Mouse (Mus musculus) adrenal gland, adult 8-10 months (tissue): ENCODE measurements at regions not wholly inside any gene's neighbourhood (a gene's known extent, or its start where the extent isn't known, plus 50 kb on each side); places are given as distances from the start of the nearest gene placed in this dataset.

Source experiments
- DNase-seq: peaks from one replicate; pipeline ENCODE4 v3.0.0; 2022

- peak; percentile 53 for DNase-seq
Measured at GRCm38 (mm10) chr14:76701911-76702708, 145.4 kb upstream of the Serp2 start.

GRCm38 (mm10) chr14:76701304-76701703 lies 144.6 kb upstream of the Serp2 start:
- no peak for DNase-seq

DNA sequence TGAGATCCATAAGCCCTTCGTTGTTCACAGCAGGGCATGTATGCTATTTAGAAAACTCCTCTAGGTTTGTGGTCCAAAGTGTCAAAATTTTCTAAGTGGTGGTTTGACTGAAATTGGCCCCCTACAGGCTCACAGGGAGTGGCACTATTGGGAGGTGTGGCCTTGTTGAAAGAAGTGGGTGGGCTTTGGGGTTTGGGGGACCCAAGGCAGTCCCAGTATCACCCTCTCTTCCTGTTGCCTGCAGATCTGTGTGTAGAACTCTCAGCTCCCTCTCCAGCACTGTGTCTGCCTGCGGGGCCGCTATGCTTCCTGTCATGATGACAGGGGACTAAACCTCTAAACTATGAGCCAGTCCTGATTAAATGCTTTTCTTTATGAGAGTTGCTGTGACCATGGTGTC lies 144.1 kb upstream of the Serp2 start:
- DNase-seq, result no peak

- no peak for DNase-seq
Measured at GRCm38 (mm10) chr14:76700190-76700589, 143.5 kb upstream of the Serp2 start.

GRCm38 (mm10) chr14:76698718-76699402 lies 142.2 kb upstream of the Serp2 start:
- peak; percentile 84 for DNase-seq

DNA sequence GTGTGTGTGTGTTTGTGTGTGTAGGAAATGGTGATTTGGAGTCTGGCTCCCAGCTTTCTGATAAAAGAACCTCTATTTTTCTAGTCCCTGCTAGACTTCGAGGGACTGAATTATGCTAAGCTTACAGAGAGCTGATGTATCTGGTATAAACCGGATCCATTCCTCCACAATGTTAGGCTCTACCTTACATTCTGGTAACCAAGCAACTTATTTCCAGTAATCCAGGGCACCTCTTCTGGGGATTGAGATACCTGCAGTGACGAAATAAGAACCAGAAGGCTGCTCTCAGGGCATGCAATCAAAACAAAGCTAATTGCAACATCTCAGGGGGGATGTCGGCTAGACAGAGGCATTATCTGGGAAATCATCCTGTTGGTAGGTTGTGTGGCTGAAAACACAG lies 140.0 kb upstream of the Serp2 start:
- no peak for DNase-seq

DNA sequence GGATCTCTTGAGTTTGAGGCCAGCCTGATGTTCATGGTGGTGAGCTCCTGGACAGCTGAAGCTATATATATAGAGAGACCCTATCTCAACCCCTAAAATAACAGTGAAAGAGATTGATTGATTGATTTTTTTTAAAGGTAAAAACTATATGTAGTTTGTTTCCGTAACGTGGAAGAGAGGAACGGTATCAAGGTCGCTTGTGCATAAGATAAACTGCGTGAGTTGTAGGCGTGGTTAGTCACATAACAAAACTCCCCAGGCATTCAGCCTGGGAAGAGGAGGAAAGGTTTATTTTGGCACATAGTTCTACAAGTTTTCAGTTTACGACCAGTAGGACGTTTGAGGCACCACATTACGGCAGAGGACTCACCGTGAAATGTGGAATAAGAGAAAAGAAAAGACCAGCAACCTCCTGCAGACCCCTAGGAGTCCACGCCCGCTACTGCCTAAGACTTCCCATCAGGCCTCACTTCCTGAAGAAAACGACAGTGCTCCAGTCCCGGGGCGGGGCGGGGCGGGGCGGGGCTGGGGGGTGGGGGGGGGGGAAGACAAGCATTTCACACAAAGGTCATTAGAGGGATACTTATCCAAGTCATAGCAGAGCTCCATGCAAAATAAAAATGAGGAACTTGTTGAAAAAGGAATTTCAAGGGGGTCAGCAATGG lies 139.1 kb upstream of the Serp2 start:
- DNase-seq, result no peak

DNA sequence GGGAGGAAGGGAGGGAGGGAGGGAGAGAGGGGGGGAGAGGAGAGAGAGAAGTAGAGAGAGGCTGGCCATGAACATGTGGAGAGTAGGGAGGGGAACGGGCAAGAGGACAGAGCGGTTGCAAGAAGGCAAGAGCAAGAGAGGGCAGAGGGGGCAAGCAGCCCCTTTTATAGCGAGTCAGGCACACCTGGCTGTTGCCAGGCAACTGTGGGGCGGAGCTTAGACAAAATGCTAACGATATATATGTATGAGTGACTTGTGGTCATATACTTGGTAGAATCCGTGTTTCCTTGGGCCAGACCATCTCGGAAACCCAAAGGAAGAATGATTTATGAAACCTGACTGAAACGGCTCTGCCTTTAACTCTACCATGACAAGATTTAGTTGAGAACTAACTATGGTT lies 138.2 kb upstream of the Serp2 start:
- DNase-seq, result no peak

DNA sequence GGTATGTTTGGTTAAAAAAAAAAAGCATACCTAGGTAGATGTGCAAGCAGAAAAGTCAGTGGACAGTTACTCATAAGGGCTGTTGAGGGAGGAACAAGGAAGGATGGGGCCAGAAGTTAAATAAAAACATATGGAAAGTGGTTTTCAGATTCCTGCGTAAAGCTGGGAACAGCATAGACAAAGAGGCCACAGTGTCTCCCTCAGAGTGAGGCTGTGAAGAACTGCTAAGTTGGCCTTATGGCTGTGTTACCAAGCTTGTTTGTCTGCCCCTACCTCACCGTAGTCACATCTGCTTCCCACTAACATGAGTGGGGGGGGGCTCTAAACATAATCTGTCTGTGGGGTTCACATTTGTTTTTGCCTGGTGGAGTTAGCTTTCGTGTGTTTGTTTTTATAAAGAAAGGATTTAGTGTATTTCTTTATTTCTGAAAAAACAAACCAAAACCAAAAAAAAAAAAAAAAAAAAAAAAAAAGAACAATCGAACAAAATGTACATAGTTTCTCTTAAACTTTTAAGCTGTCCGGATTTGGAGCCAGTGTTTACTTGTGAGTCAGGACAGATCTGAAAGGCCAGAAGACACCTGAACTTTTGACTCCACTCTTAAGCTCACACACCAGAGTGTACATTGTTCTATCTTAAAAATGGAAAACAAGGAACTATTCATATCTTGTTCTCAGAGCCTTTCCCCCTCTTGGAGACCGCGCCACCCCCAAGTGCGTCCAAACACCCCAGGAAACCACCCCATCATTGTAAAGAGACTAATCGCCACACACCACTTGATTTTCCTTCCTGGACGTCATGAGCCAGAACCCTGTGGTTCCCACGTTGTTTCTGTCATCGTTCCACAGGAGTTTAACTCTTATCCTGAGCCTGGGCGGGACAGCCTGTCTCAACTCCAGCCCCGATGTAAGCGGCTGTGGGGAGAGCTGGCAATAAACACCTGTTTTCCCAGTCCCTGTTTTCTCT lies 136.9 kb upstream of the Serp2 start:
- no peak for DNase-seq

DNA sequence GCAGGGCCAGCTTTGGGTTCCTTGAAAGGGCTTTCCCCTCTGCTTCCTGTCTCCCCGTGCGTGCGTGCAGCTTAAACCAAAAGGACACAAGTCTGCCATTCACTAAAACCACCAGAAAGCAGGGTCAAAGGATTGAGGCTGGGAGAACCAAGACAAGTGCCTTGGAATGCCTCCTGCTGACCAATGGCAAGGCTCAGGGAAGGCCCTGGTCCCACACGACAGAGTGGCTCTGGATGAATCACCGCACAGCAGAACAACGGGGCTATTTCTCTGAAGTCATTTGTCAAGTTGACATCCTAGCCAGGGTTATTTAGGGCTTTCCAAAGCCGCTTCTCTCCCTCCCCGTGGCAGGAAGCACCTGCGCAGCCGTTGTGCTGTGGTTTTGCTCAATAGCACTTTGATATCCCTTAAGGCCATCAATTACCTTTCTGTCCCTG lies 131.3 kb upstream of the Serp2 start:
- DNase-seq, result peak; percentile 81

GRCm38 (mm10) chr14:76686762-76687453 lies 130.2 kb upstream of the Serp2 start:
- DNase-seq, result no peak

GRCm38 (mm10) chr14:76685830-76686761 lies 129.4 kb upstream of the Serp2 start:
- no peak for DNase-seq

GRCm38 (mm10) chr14:76684327-76684726 lies 127.6 kb upstream of the Serp2 start:
- DNase-seq, result no peak

DNA sequence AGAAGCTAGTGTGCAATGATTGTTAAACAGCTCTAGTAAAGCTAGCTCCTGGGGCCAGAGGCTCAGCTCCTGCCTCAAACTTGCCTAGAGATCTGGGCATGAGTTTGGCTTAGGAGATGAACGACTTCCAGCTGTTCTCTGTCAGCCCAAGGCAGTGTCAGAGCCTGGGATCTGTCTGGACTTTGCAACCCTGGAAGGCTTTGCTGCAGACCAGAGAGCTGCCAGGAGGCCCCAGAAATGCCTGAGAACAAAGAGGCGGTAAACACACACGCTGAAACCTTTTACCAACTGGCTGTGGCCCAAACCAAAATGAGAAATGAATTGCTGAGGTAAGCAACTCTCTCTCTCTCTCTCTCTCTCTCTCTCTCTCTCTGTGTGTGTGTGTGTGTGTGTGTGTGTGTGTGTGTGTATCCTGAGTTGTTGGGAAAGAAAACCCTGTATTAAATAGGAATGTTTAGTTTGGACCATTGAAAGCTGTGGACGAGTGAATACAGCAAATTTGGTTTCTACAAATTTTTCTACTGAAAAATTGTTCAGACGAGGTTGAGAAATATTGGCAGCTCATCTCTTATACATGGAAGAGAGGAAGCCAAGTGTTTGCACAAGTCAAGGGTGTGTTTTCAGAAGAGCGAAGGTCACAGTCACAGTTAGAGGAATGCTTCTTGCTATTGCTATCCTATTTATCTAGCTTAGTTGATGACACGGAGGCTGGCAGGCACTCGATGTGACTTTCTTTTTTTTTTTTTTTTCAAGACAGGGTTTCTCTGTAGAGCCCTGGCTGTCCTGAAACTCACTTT lies 125.1 kb upstream of the Serp2 start:
- peak; percentile 37 for DNase-seq

GRCm38 (mm10) chr14:76678512-76679134 lies 121.9 kb upstream of the Serp2 start:
- DNase-seq, result no peak

DNA sequence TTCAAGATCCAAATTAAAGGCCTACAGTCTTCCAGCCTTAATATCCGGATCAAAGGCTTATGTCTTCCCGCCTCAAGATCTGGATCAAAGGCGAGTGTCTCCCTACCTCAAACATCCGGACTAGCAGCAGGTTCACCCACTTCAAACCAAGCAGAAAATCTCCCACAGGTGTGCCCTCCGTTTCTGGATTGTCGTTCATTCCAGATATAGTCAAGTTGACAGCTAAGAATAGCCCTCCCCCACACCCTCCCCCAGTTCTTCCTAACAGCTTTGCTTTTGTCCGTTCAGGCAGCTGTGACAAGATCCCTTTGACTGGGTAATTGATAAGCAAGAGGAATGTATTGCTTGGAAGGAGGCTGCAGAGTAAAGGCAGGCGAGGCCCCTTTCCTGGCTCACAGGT lies 118.3 kb upstream of the Serp2 start:
- DNase-seq, result no peak

DNA sequence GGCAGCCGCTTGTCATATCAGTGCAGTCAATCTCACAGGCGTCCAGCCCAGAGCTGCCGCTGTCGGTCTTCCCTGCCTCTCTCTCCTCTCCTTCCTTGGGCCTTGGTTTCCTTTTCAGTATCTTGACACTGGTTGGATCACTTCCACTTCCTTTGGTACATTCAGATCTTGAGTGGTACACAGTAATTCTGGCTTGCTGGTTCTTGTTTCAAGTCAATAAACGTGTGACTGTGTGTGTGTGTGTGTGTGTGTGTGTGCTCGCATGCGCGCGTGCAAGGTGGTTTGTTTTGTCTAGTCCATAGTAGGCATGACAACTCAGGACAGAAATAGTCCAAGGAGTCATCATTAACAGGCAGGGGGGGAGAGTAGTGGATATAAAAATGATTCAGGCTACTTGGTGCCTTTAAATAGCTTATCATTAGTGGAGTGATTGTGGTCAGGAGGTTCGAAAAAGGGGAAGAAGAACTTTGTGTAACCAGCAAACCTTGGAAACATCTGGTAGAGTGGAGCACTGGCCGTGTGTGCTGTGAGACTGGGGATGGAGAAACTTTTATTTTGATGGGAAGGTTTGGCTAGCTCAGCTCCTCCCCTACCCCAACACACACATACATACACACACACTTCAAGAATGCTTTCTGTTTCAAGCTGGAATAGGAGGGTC lies 117.1 kb upstream of the Serp2 start:
- no peak for DNase-seq

GRCm38 (mm10) chr14:76672899-76673298 lies 116.2 kb upstream of the Serp2 start:
- no peak for DNase-seq

DNA sequence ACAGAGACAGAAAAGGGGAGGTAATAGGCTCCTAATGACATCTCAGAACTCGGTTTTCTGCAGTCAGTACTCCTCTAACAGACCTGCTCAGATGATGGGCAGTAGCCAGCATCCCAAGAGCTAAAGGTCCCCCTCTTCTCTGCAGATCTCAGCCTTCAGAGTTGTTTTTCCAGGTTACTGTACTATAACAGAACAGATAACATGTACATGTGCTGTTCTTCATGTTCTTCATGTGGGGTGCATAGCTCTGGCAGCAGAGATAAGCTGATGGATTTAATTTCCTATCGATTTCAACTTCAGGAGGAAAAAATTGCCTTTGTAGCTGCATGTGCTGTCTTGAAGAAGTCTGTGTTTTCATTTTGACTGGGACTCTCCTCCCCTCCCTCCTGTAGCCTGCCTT lies 115.8 kb upstream of the Serp2 start:
- no peak for DNase-seq
